Mouse (Mus musculus): Measurements from ENCODE around the gene Tbc1d2b. TPM values are rescaled to one million over a fixed set of nuclear protein-coding genes. Genes with fewer than 3 reads are reported as not detected.

The Tbc1d2b gene
- polyA plus RNA-seq, 1 experiment from 2014 or later = 9.6 TPM

DNA sequence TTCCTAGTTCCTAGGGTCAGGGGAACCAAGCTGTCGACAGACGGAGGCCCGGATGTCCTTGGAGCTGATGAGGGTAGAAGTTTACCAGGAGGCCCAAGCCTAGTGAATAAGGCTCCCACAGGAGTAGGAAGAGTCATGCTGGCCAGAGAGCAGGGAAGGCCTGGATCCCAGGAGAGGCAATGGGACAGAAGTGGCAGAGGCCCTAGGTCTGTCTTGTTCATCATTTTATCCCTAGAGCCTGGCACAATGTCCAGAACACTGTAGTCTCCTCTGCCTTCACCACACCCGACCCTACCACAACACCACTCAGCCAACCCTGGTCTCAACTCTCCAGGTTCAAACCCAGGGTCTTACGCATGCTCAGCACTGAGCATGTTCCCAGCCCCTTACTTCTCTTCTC is 5.3 kb upstream of the Tbc1d2b start:
- Histone ChIP-seq H3K27ac (no peak overlapping the region), H3K36me3 (no peaks in the 10 kb centered on the region), H3K4me1 (replicated peaks) (no peaks in the 10 kb centered on the region), H3K4me3 (no peak overlapping the region), H3K27me3 (ENCODE audit: insufficient read depth, poor library complexity, severe bottlenecking) (peaks cover 17% of the 10 kb centered on the region), H3K9me3 (no peaks in the 10 kb centered on the region)
- 85% methylated on average over 5 of the region's 5 CpGs for WGBS
- DNase-seq (ENCODE audit: low spot score) = no peak

DNA sequence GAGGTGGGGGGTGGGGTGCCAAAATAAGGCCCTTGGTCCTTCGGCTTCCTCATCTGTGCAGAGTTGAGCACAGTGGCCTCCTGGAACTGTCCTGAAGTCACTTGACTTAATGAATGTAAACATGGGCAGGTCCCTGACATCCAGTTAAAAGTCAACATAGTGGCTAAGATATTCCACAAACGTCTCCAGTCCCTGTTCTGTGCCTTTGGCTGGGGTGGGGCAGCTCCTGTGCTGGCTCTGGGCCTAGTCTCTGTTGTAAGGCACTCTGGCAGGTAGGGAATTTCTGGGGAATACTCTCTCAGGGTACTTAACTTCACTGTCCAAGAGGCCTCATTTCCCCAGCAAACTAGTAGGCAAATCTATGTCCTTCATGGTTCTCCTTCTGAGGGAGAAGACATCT is 4.9 kb upstream of the Tbc1d2b start:
- WGBS = 75% methylated on average over 2 of the region's 2 CpGs
- no peak for DNase-seq (ENCODE audit: low spot score)
- Histone ChIP-seq H3K4me1 (replicated peaks) (no peaks in the 10 kb centered on the region), H3K27me3 (ENCODE audit: insufficient read depth, poor library complexity, severe bottlenecking) (peaks cover 17% of the 10 kb centered on the region), H3K4me3 (no peak overlapping the region), H3K9me3 (no peaks in the 10 kb centered on the region), H3K27ac (no peak overlapping the region), H3K36me3 (no peaks in the 10 kb centered on the region)

DNA sequence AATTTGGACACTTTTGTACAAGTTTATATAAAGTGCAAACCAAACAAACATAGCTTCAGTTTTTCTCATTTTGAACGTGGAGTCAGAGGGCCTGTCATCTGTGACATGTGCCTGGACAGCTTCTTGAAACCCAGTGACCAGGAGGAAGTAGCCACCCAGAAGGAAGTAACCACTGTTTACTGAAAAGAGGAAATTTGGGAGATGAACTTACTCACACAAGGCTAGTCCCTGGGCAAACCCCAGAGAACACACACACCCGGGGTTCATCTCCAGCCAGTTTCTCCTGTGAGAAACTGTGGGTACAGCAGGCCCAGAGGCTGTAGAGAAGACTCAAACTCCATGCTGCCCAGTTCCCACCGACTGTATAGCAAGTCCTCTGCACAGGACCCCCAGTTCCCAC is 3.9 kb upstream of the Tbc1d2b start:
- no peak for DNase-seq (ENCODE audit: low spot score)
- Histone ChIP-seq H3K27me3 (ENCODE audit: insufficient read depth, poor library complexity, severe bottlenecking) (peaks cover 17% of the 10 kb centered on the region), H3K9me3 (no peaks in the 10 kb centered on the region), H3K36me3 (no peaks in the 10 kb centered on the region), H3K4me3 (no peak overlapping the region), H3K27ac (no peak overlapping the region), H3K4me1 (replicated peaks) (peaks cover 7% of the 10 kb centered on the region)
- 80% methylated on average over 3 of the region's 3 CpGs for WGBS

DNA sequence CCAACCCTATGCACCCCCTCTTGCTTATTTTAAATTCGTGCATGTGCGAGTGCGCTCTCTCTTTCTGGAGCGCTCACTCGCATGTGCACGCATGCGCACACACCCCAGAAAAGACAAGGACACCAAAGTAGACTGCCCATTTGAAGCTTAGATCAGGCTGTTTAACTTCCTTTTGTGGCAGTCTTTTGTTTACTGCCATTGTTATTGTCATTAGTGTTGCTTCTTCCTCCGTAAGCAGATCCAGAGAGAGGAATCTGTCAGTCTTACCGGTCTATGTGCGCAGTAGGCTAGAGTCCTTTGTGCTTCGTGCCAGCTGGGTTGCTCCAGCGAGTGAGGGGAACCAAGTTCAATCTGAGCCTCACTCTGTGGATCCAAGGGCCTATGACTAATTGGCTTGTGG is 1.7 kb upstream of the Tbc1d2b start:
- 66% methylated on average over 12 of the region's 12 CpGs for WGBS
- Histone ChIP-seq H3K9me3 (no peaks in the 10 kb centered on the region), H3K36me3 (no peaks in the 10 kb centered on the region), H3K27ac (no peak overlapping the region), H3K27me3 (ENCODE audit: insufficient read depth, poor library complexity, severe bottlenecking) (peaks cover 17% of the 10 kb centered on the region), H3K4me1 (replicated peaks) (peaks cover 24% of the 10 kb centered on the region), H3K4me3 (no peak overlapping the region)
- no peak for DNase-seq (ENCODE audit: low spot score)

DNA sequence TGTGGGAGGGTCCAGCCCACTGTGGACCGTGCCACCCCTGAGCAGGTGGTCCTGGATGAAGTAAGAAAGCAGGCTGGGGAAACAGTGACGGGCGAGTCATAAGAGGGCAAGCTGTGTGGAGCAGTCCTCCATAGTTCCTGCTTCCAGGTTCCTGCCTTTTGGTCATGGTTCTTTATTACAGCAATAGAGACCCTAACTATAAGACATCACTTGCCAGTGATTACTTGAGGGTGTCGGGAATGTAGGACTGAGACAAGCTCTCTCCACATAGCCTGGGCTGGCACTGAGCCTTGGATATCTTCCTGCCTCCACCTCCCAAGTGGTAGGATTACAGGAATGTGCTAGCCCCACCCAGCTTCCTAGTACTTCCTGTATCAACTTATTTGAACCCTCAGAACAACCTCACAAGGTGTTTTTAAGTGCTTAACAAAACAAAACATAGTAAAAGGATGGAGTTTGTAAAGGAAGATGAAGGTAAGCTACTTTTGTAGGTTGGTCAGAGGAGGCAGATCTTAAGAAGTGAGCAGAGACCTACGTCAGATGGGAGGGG is 1.0 kb upstream of the Tbc1d2b start:
- 71% methylated on average over 5 of the region's 5 CpGs for WGBS
- Histone ChIP-seq H3K36me3 (no peaks in the 10 kb centered on the region), H3K4me3 (no peak overlapping the region), H3K4me1 (replicated peaks) (peaks cover 25% of the 10 kb centered on the region), H3K9me3 (no peaks in the 10 kb centered on the region), H3K27ac (no peak overlapping the region), H3K27me3 (ENCODE audit: insufficient read depth, poor library complexity, severe bottlenecking) (peaks cover 17% of the 10 kb centered on the region)
- no peak for DNase-seq (ENCODE audit: low spot score)

DNA sequence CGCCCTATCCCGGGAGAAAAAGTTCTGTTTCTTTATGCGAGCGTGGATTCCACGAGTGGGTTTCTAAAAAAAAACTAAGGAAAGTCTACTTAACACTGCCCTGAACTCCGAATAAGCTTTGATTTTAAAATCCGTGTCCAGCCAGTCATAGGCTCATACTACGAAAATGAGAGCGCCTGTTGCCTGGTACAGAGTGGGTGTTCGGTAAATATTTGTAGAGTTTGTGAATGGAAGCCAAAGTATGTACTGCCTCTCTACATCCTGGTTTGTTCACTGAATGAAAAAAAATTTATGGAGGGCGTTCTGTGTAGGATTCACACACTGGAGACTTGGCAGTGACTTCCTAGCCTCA is 316 bp upstream of the Tbc1d2b start:
- H3K27ac ChIP-seq = peak overlapping the region; percentile 88
- peaks cover 25% of the 10 kb centered on the region for H3K4me1 ChIP-seq (replicated peaks)
- H3K36me3 ChIP-seq = no peaks in the 10 kb centered on the region
- no peaks in the 10 kb centered on the region for H3K9me3 ChIP-seq
- 23% methylated on average over 11 of the region's 11 CpGs for WGBS
- peak overlapping the region; percentile 84 for H3K4me3 ChIP-seq
- peaks cover 17% of the 10 kb centered on the region for H3K27me3 ChIP-seq (ENCODE audit: insufficient read depth, poor library complexity, severe bottlenecking)
- DNase-seq (ENCODE audit: low spot score) = no peak

DNA sequence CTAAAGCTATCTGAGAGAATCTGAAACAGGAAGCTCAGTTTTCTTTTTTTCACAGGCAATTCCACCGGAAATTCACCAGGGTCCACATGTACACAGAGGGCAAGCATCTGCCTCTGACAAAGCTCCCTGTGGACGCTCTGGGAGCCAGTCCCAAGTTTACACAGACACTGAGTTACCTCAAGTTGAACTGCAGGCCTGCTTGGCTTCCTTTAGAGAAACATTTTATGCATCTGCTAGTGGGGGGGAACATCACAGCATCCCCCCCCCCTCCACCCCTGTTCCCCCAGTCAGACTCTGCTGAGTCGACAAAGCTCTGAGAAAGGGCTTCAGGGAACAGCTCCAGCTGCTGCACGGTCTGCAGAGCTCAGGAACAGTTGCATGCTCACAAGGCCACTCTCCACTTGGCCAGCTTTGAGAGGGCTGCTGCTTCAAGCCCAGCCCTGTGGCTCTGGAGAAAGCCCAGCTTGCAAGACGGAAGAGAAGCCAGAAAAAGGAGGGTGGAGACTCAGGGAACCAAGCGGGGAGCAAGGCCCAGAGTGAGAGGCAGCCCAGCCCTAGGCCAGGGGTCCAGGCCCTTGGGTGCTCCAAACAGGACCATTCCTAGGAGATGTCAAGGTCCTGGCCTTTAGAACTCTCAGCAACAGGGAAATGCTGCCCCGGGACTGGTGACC is 1.5 kb downstream of the Tbc1d2b start:
- Histone ChIP-seq H3K27me3 (ENCODE audit: insufficient read depth, poor library complexity, severe bottlenecking) (peaks cover 17% of the 10 kb centered on the region), H3K4me1 (replicated peaks) (peaks cover 25% of the 10 kb centered on the region), H3K9me3 (no peaks in the 10 kb centered on the region), H3K36me3 (no peaks in the 10 kb centered on the region), H3K4me3 (peak overlapping the region; percentile 84), H3K27ac (peak overlapping the region; percentile 88)
- DNase-seq (ENCODE audit: low spot score) = peak; percentile 40
- WGBS = 34% methylated on average over 7 of the region's 7 CpGs

DNA sequence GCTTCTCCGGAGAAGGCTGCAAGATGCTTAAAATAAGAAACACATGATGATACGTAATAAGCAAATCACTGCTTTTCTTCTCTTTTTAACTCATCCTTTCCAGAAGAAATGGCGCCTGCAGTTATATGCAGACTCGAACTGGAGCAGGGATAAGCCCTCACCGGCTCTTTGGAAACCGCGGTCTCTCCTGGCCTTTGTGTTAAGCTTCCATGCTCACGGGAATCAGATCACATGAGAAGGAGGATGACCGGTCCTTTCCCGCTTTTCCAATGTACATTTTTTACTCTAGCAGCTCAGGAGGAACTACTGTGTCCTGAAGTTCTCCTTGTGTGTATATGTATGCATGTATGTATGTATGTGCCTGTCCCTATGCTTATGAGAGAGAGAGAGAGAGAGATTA is 3.7 kb downstream of the Tbc1d2b start:
- peaks cover 7% of the 10 kb centered on the region for H3K27me3 ChIP-seq (ENCODE audit: insufficient read depth, poor library complexity, severe bottlenecking)
- no peak for DNase-seq (ENCODE audit: low spot score)
- peaks cover 25% of the 10 kb centered on the region for H3K4me1 ChIP-seq (replicated peaks)
- 93% methylated on average over 10 of the region's 10 CpGs for WGBS
- H3K4me3 ChIP-seq = no peak overlapping the region
- no peaks in the 10 kb centered on the region for H3K9me3 ChIP-seq
- H3K36me3 ChIP-seq = 0 out of 2 replicates have a peak, but pooled peaks cover 6% of the 10 kb centered on the region
- H3K27ac ChIP-seq = no peak overlapping the region

DNA sequence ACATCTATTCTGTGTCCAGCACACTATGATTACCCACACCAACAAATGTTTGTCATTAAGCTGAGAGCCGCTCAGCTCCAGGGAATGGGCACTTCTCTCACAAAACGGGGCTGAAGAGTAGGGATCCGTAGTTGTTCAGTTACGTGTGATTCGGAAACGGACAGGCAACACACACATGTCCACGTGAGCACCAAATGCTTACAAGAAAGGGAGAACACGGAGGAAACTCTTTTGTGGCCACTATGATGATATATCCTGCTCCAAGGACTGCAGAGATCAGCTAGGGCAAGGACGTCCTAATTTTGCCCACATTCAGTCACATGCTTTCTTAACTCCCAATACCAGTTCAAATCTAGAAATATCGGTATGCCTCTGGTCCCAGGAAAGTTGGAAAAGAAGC is 4.5 kb downstream of the Tbc1d2b start:
- no peaks in the 10 kb centered on the region for H3K27me3 ChIP-seq (ENCODE audit: insufficient read depth, poor library complexity, severe bottlenecking)
- H3K4me1 ChIP-seq (replicated peaks) = peaks cover 27% of the 10 kb centered on the region
- no peaks in the 10 kb centered on the region for H3K9me3 ChIP-seq
- no peak for DNase-seq (ENCODE audit: low spot score)
- H3K36me3 ChIP-seq = 0 out of 2 replicates have a peak, but pooled peaks cover 6% of the 10 kb centered on the region
- no peak overlapping the region for H3K4me3 ChIP-seq
- H3K27ac ChIP-seq = no peak overlapping the region
- WGBS = 92% methylated on average over 10 of the region's 10 CpGs

DNA sequence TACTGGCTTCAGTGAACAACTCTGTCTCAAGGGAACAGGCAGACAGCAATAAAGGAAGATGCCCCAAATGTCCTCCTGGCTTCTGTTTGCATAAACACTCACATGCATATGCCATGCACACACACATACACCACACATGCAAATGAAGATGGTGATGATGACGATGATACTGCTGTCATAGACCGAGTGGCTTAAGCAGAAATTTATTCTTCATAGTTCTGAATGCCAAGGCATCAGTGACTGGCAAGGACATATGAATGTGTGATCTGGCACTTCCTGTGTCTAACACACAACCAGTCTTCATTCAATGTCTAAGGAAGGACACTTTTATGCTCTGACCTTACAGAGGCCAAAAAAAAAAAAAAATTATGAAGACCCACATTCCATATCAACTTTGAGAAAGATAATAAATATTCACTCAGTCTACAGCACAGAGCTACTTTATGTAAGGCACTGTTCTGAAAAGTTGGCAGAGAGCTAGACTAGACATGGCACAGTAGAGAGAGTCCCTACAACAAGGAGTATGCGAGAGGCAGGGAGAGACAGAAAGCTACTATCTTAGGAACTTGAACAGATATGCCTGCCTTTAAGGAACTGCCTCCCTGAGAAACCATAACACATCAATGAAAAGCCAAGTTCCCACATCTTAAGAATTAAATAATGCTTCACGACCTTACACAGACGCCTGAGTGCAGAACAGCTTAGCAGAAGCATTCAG is 5.1 kb downstream of the Tbc1d2b start:
- 94% methylated on average over 5 of the region's 5 CpGs for WGBS
- DNase-seq (ENCODE audit: low spot score) = no peak
- Histone ChIP-seq H3K9me3 (no peaks in the 10 kb centered on the region), H3K4me1 (replicated peaks) (peaks cover 32% of the 10 kb centered on the region), H3K36me3 (0 out of 2 replicates have a peak, but pooled peaks cover 6% of the 10 kb centered on the region), H3K4me3 (no peak overlapping the region), H3K27me3 (ENCODE audit: insufficient read depth, poor library complexity, severe bottlenecking) (no peaks in the 10 kb centered on the region), H3K27ac (no peak overlapping the region)

DNA sequence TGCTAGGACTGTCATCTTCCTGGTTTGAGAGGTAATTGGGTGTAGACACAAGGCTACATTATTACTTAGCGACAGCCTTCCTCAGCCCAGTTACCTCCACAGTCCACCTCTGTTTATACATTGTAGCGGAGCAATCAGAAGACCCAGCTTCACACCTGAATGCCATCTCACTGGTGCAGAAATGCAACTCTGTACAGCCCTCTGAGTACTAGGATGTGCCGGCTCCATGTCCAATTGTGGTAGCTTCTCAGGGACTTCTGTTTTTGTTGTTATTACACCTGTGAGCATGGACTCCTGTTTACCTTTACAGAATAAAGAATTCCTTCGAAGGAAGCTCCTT is 7.3 kb downstream of the Tbc1d2b start:
- no peaks in the 10 kb centered on the region for H3K9me3 ChIP-seq
- no peaks in the 10 kb centered on the region for H3K27me3 ChIP-seq (ENCODE audit: insufficient read depth, poor library complexity, severe bottlenecking)
- H3K36me3 ChIP-seq = 0 out of 2 replicates have a peak, but pooled peaks cover 6% of the 10 kb centered on the region
- H3K4me1 ChIP-seq (replicated peaks) = peaks cover 27% of the 10 kb centered on the region; the same call in 1 of the 2 replicates
- no peak overlapping the region for H3K4me3 ChIP-seq
- no peak for DNase-seq (ENCODE audit: low spot score)
- WGBS = 89% methylated on average over 4 of the region's 4 CpGs
- H3K27ac ChIP-seq = no peak overlapping the region

DNA sequence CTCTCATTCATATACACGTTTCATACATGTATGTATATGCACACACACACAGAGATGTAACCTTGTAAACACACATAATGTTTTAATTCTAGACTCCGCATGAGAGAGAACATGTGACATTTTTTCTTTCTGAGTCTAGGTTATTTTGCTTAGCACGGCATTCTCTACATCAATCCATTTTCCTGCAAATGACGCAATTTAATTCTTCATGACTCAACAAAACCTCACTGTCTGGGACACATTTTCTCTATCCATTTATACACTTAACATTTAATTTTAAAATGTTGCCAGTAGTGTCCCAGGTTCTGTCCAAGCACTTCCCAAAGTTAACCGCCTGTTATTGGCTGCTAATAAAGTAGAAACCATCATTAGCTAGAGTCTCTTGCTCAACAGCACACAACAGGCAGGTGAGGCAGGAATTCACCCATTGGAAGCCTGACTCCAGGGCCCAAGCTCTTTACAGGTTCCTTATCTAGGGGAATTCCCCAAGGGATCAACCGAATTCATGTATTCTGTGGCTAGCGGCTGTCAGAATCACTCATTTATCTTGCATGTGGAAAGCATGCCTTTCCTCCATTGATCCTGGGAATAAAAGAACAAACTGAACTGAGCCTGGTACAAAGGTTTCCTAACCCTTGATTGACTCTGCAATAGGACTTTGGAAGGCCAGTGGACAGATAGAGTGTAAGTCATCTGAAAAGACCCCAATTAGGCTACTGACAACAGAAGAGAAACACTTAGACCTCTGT is 7.8 kb downstream of the Tbc1d2b start:
- 0 out of 2 replicates have a peak, but pooled peaks cover 6% of the 10 kb centered on the region for H3K36me3 ChIP-seq
- H3K27me3 ChIP-seq (ENCODE audit: insufficient read depth, poor library complexity, severe bottlenecking) = no peaks in the 10 kb centered on the region
- peaks cover 22% of the 10 kb centered on the region; the same call in 1 of the 2 replicates for H3K4me1 ChIP-seq (replicated peaks)
- no peaks in the 10 kb centered on the region for H3K9me3 ChIP-seq
- H3K4me3 ChIP-seq = no peak overlapping the region
- 91% methylated on average over 7 of the region's 7 CpGs for WGBS
- DNase-seq (ENCODE audit: low spot score) = no peak
- H3K27ac ChIP-seq = no peak overlapping the region

DNA sequence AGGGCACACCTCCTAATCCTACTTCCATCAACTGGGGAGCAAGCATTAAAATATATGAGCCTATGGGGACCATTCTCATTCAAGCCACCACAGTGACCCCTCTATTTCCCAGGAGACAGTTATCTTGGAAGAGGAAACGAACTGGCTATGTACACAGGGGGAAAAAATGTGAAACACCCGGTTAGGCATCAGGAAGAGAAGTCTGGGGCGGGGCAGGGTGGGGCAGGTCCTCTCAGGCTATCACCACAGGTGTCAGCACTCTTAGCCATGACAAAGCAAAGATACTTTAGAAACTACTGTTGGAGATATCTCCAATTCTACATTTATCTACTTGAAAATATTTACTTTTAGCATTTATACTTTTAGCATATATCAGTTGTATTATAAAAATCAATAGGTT is 8.5 kb downstream of the Tbc1d2b start:
- Histone ChIP-seq H3K36me3 (0 out of 2 replicates have a peak, but pooled peaks cover 6% of the 10 kb centered on the region), H3K4me1 (replicated peaks) (peaks cover 21% of the 10 kb centered on the region), H3K9me3 (no peaks in the 10 kb centered on the region), H3K27me3 (ENCODE audit: insufficient read depth, poor library complexity, severe bottlenecking) (no peaks in the 10 kb centered on the region), H3K27ac (no peak overlapping the region), H3K4me3 (no peak overlapping the region)
- DNase-seq (ENCODE audit: low spot score) = no peak
- 79% methylated on average over 3 of the region's 3 CpGs for WGBS
